In genomic region chr13:4190904-4191303, GRCm38 (mm10) we compare ENCODE assay signal across 8 mouse cellular contexts. TPM values are rescaled to one million over a fixed set of nuclear protein-coding genes. Genes with fewer than 3 reads are reported as not detected.
A peak's percentile ranks its signal among the peaks of the same experiment; 100 is the strongest.
DNase-seq lines count a peak whose midpoint lies in the region; ATAC-seq lines count a peak whose summit lies in the region.

Gene Akr1c13 (plus strand): TSS chr13:4191150.

- 39% methylated on average over 3 of the region's 3 CpGs for WGBS in kidney, embryonic 16.5 days

- H3K4me1 ChIP-seq in kidney, embryonic 16.5 days (ENCODE audit: insufficient read depth, low read length): no peaks in the 10 kb centered on the region

- no peak within 1 kb of the TSS for H3K4me2 ChIP-seq in kidney, embryonic 16.5 days (replicated peaks; ENCODE audit: low read depth, low read length)

- no peaks in the 10 kb centered on the region for H3K9me3 ChIP-seq in kidney, embryonic 16.5 days (ENCODE audit: low read length)

- H3K27ac ChIP-seq in kidney, embryonic 16.5 days (ENCODE audit: low read length): no peak within 1 kb of the TSS

- no peaks in the 10 kb centered on the region for H3K27me3 ChIP-seq in kidney, embryonic 16.5 days (ENCODE audit: insufficient read depth, low read length)

- H3K9ac ChIP-seq in kidney, embryonic 16.5 days (replicated peaks; ENCODE audit: low read length): no peak within 1 kb of the TSS

- DNase-seq in retina, postnatal 1 day: peak; percentile 67
- DNase-seq in retina, embryonic 14.5 days (ENCODE audit: low spot score): no peak
- DNase-seq in adrenal gland, postnatal 25 days: no peak
- no peak for DNase-seq in left cerebral cortex, adult 18-20 months (ENCODE audit: low spot score in 2 of 2)
- DNase-seq in frontal cortex, adult 2 months (ENCODE audit: extremely low spot score in 1 of 2, low spot score in 1 of 2): no peak
- no peak for DNase-seq in right cerebral cortex, postnatal 4 days

- no peaks in the 10 kb centered on the region for H3K36me3 ChIP-seq in kidney, embryonic 16.5 days (ENCODE audit: insufficient read depth, low read length)

- 0 out of 2 replicates have a peak, but pooled peaks have one; percentile 57 for ATAC-seq in kidney, embryonic 16.5 days (ENCODE audit: low FRiP score, low TSS enrichment)
- peak; percentile 97 for ATAC-seq in megakaryocyte, adult 5-6 weeks (ENCODE audit: poor library complexity, severe bottlenecking)

- H3K4me3 ChIP-seq in kidney, embryonic 16.5 days (ENCODE audit: low read length): no peak within 1 kb of the TSS

RNA-seq across cellular contexts. Expression of gene Akr1c13, which starts in this region (rescaled TPM):
- total RNA-seq in adrenal gland, postnatal 25 days (2021): 36.1 and 44.4 TPM in 2 replicates
- polyA plus RNA-seq in kidney, embryonic 16.5 days (2015; fragmentation: Nextera tagmentation; extraction: Ambion mirVana): 5.6 and 5.8 TPM in 2 replicates
- total RNA-seq in megakaryocyte, adult 5-6 weeks (2015): 28.8 and 30.1 TPM in 2 replicates
- 31.9 and 34.9 TPM in 2 replicates for total RNA-seq in megakaryocyte, adult 5-6 weeks (2017)
- total RNA-seq in left cerebral cortex, adult 18-20 months (2021): 1 to 10 TPM in 1 of 2 experiments, under 1 TPM in 1; 0.70 to 1.5 TPM
- 0.82 and 1.1 TPM in 2 replicates for polyA plus RNA-seq in frontal cortex, adult 2 months (2012; rRNA removed)

Comparison
In these comparisons a context has a peak if more than half of its experiments do, and no peak if none do; other contexts are left out.
1. RNA of gene Akr1c13 (total RNA-seq): 36.1 to 44.4 TPM in adrenal gland, postnatal 25 days and 28.8 to 34.9 TPM in megakaryocyte, adult 5-6 weeks; 0.70 to 1.5 TPM in left cerebral cortex, adult 18-20 months; every median in the first group is over 10 times any median in the second.